Mouse (Mus musculus) c-Kit-positive CD71-positive TER-119-negative erythroid progenitor cells, embryonic 14.5 days (primary cell): ENCODE measurements around the gene Gm16485.
A peak's percentile ranks its signal among the peaks of the same experiment; 100 is the strongest.

Source experiments
- DNase-seq: peaks from one replicate; pipeline ENCODE4 v3.0.0-alpha.2; 2013; ENCODE audit warnings: low read depth

Gene Gm16485

GRCm38 (mm10) chr9:8971491-8971890 lies at the start of gene Gm16485:
TSS of gene Gm16485 (plus strand) at chr9:8971791.
- DNase-seq, result no peak

- no peak for DNase-seq
Observed at GRCm38 (mm10) chr9:8927561-8927960, 44.0 kb upstream of the Gm16485 start.

GRCm38 (mm10) chr9:8937753-8938152 lies 33.8 kb upstream of the Gm16485 start:
- DNase-seq, result no peak

- DNase-seq, result no peak
Observed at GRCm38 (mm10) chr9:8953306-8953705, 18.3 kb upstream of the Gm16485 start.

GRCm38 (mm10) chr9:8964512-8965133 lies 7.0 kb upstream of the Gm16485 start:
- peak; percentile 5 for DNase-seq

GRCm38 (mm10) chr9:8970240-8970639 lies 1.4 kb upstream of the Gm16485 start:
- DNase-seq, result no peak

GRCm38 (mm10) chr9:8977775-8978174 lies 6.2 kb downstream of the Gm16485 start:
- no peak for DNase-seq

GRCm38 (mm10) chr9:8982315-8982714 lies 10.7 kb downstream of the Gm16485 start:
- no peak for DNase-seq

GRCm38 (mm10) chr9:8996494-8996893 lies 24.9 kb downstream of the Gm16485 start:
- DNase-seq, result no peak

GRCm38 (mm10) chr9:9001170-9001569 lies 29.6 kb downstream of the Gm16485 start:
- DNase-seq, result no peak

GRCm38 (mm10) chr9:9015108-9015507 lies 43.5 kb downstream of the Gm16485 start:
- no peak for DNase-seq
